Mouse (Mus musculus): ENCODE results near the gene Rgcc. TPM values are rescaled to one million over a fixed set of nuclear protein-coding genes. Genes with fewer than 3 reads are reported as not detected.
A peak's percentile ranks its signal among the peaks of the same experiment; 100 is the strongest.

Gene Rgcc
- polyA plus RNA-seq, 1 experiment from 2014 or later: 18.7 TPM

DNA sequence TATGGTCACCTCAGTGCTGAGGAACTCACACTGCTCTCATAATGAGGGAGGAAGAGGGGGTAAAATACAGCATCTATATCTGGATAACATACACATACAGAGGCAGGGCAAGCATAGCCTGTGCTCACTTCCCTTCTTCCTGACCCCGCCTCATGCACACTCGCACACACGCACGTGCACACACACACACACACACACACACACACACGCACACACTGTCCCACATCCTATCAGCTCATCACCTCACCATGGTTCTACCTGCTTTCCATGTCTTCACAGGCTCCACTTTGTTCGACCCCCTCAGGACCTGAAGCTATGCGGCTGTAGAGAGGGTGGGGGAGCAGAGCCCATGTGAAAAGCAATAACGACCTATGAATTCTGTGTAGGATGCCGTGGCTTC is 5.9 kb downstream of the Rgcc start:
- H3K36me3 ChIP-seq (ENCODE audit: control insufficient read depth, insufficient read depth, low read length): no peaks in the 10 kb centered on the region
- H3K4me3 ChIP-seq (ENCODE audit: low read depth, low read length): no peak overlapping the region
- no peak for ATAC-seq (ENCODE audit: low FRiP score)
- peaks cover 12% of the 10 kb centered on the region for H3K4me1 ChIP-seq (ENCODE audit: control insufficient read depth, insufficient read depth, low read length)
- peaks cover 12% of the 10 kb centered on the region for H3K27me3 ChIP-seq (ENCODE audit: control insufficient read depth, insufficient read depth, low read length)
- no peak overlapping the region for H3K9ac ChIP-seq (ENCODE audit: low read length)
- no peak overlapping the region for H3K27ac ChIP-seq (ENCODE audit: low read depth, low read length)
- H3K9me3 ChIP-seq (ENCODE audit: control insufficient read depth, low read length): no peaks in the 10 kb centered on the region
- DNase-seq (ENCODE audit: low spot score, missing footprints): peak; percentile 77
- H3K4me2 ChIP-seq: no peak overlapping the region
- 92% methylated on average over 9 of the region's 9 CpGs for WGBS

DNA sequence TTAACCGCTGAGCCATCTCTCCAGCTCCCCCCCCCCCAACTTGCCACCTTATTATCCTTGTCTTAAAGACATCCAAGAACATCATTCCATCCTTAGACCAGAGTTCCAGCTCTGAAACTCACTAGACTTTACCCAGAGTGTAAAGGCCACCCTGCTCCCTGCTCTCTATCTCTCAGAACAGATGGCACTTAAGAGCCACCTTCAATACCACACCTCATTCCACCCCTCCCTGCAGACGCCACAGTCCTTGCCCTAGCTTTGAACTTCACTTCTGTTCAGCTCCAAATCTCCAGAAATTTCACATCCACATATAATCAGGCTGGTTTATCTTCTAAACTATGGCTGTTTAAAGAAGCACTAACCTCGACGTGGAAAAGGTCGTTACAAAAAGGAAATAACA is 6.5 kb downstream of the Rgcc start:
- whole genome bisulfite sequencing: 78% methylated on average over 5 of the region's 5 CpGs
- Histone ChIP-seq H3K4me1 (ENCODE audit: control insufficient read depth, insufficient read depth, low read length) (peaks cover 14% of the 10 kb centered on the region), H3K36me3 (ENCODE audit: control insufficient read depth, insufficient read depth, low read length) (no peaks in the 10 kb centered on the region), H3K4me3 (ENCODE audit: low read depth, low read length) (no peak overlapping the region), H3K27ac (ENCODE audit: low read depth, low read length) (no peak overlapping the region), H3K9me3 (ENCODE audit: control insufficient read depth, low read length) (no peaks in the 10 kb centered on the region), H3K27me3 (ENCODE audit: control insufficient read depth, insufficient read depth, low read length) (peaks cover 6% of the 10 kb centered on the region), H3K9ac (ENCODE audit: low read length) (no peak overlapping the region), H3K4me2 (no peak overlapping the region)
- no peak for ATAC-seq (ENCODE audit: low FRiP score)
- no peak for DNase-seq (ENCODE audit: low spot score, missing footprints)

DNA sequence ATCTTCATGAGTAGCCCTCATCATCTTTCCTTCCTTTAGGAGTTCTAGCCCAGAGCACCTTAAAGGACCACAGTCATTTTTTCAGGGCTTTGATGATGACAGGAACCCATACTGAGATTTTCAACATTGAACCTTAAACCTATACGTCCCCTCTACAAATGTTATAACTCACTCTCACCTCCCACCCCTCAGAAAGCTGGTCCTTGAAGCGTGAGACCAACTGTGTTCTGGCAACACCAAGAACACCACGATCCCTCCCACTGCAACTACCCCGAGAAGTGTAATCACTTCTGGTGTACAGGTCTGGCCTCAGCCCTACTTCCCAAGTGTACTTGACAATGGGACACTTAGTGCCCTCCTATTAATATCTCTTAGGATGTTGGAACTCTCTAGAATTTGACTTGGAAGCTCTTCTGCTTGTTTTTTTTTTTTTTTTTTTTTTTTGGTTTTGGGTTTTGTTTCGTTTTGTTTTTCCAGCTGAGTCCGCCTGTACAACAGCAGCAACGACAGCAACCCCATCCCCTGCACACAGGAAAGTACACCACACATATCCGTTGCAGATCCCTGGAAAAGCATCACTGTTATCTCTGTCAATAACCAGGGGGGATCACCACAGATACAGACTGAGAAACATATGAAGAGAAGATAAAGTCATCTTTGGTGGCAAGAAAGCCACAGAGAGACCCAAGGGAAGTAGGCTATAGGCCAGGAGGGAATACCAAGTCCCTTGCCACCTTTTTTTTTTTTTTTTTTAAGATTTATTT is 7.2 kb downstream of the Rgcc start:
- Histone ChIP-seq H3K9ac (ENCODE audit: low read length) (no peak overlapping the region), H3K36me3 (ENCODE audit: control insufficient read depth, insufficient read depth, low read length) (no peaks in the 10 kb centered on the region), H3K27me3 (ENCODE audit: control insufficient read depth, insufficient read depth, low read length) (peaks cover 3% of the 10 kb centered on the region), H3K27ac (ENCODE audit: low read depth, low read length) (no peak overlapping the region), H3K9me3 (ENCODE audit: control insufficient read depth, low read length) (no peaks in the 10 kb centered on the region), H3K4me1 (ENCODE audit: control insufficient read depth, insufficient read depth, low read length) (peaks cover 18% of the 10 kb centered on the region), H3K4me3 (ENCODE audit: low read depth, low read length) (no peak overlapping the region), H3K4me2 (no peak overlapping the region)
- ATAC-seq (ENCODE audit: low FRiP score) (no peak), DNase-seq (ENCODE audit: low spot score, missing footprints) (no peak)
- WGBS: 80% methylated on average over 8 of the region's 8 CpGs

DNA sequence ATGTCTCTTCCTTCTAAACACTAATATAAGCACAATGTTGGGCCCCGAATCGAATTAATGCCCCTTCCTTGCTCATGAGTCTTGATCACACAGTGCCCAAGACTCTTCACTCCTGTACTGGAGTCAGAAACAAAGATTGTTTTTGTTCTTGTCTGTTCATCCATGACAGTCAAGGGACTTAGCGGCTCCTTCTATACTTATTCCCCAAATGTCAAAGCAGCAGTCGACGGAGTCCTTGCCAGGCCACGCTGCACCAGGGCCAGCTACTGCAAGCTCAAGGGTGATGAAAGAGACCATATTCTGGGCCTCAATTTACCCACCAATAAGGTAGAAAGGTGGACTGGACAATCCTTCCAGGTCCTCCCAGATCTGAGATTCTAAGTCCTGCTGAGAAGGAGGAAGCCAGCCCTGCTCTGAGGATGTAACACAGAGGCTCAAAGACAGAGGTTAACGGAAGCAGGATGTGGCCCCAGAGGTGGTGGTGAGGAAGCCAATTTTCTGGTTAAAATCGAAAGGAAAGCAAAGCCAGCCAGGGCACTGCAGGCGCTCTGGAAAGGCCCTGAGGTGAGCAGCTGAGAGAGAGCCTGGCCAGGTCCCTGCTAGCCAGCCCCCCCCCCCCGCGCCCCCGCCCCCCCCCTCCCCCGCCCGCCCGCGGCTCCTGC is 8.2 kb downstream of the Rgcc start:
- WGBS: 35% methylated on average over 9 of the region's 16 CpGs
- no peak overlapping the region for H3K4me3 ChIP-seq (ENCODE audit: low read depth, low read length)
- DNase-seq (ENCODE audit: low spot score, missing footprints) (peak; percentile 90), ATAC-seq (ENCODE audit: low FRiP score) (no peak)
- H3K4me1 ChIP-seq (ENCODE audit: control insufficient read depth, insufficient read depth, low read length): peaks cover 18% of the 10 kb centered on the region
- H3K9me3 ChIP-seq (ENCODE audit: control insufficient read depth, low read length): no peaks in the 10 kb centered on the region
- no peak overlapping the region for H3K4me2 ChIP-seq
- no peaks in the 10 kb centered on the region; the same call in none of the 2 replicates for H3K27me3 ChIP-seq (ENCODE audit: control insufficient read depth, insufficient read depth, low read length)
- no peak overlapping the region for H3K27ac ChIP-seq (ENCODE audit: low read depth, low read length)
- no peaks in the 10 kb centered on the region for H3K36me3 ChIP-seq (ENCODE audit: control insufficient read depth, insufficient read depth, low read length)
- no peak overlapping the region for H3K9ac ChIP-seq (ENCODE audit: low read length)

DNA sequence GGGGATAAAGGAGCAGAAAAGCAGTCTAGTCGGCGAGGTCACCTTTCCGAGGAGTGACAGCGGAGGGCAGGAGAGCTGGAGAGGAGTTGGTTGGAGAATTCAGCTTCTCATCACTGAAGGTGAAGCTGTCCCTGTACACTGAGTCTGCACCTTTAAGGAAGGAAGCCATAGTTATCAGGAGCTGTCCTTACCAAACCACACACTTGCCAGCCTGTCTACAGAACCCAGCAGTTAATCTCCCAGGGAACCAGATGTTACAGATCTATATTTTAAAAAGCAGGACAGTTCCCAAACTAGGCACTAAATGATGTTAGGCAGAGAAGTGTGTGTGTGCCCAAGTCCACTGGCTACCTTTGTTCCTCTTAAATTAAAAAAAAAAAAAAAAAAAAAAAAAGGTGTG is 9.8 kb downstream of the Rgcc start:
- H3K36me3 ChIP-seq (ENCODE audit: control insufficient read depth, insufficient read depth, low read length): no peaks in the 10 kb centered on the region
- no peak for ATAC-seq (ENCODE audit: low FRiP score)
- no peaks in the 10 kb centered on the region; the same call in none of the 2 replicates for H3K27me3 ChIP-seq (ENCODE audit: control insufficient read depth, insufficient read depth, low read length)
- H3K4me1 ChIP-seq (ENCODE audit: control insufficient read depth, insufficient read depth, low read length): peaks cover 18% of the 10 kb centered on the region
- no peak overlapping the region for H3K9ac ChIP-seq (ENCODE audit: low read length)
- WGBS: 70% methylated on average over 4 of the region's 4 CpGs
- H3K4me3 ChIP-seq (ENCODE audit: low read depth, low read length): no peak overlapping the region
- H3K27ac ChIP-seq (ENCODE audit: low read depth, low read length): no peak overlapping the region
- no peaks in the 10 kb centered on the region for H3K9me3 ChIP-seq (ENCODE audit: control insufficient read depth, low read length)
- no peak for DNase-seq (ENCODE audit: low spot score, missing footprints)
- H3K4me2 ChIP-seq: no peak overlapping the region

DNA sequence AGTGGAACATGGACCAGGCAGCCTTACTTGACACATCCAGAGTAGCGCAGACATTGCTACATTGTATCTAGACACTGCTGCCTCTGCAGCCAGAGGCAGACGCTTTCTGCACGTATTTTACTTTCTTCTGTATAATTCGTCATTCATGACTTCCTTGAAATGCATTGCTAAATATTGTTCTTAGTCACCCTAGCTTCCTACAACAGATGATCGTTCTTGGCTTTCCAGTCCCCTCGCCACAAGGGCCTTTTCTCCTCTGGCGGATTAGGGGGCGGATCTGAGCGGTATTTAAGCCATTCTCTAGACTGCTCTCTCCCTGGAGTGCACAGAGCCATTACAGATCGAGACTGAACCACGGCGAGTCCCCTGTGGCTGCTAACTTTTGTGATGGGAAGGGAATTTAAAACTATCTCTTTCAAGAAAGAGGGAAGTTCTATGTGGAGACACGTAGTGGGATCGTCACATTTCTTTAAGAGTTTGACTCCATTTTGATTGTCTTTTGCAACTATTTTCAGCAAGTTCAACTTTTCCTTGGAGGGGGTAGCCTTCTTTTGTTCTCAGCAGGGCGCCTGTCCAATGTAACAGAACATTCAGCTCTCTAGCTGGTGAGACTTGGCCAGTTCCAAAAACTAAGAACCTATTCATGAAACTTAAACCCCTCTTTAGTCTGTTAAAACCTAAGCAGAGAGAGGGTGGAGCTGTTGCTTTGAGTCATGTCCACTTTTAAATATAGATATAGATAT is 10.6 kb downstream of the Rgcc start:
- Histone ChIP-seq H3K27me3 (ENCODE audit: control insufficient read depth, insufficient read depth, low read length) (no peaks in the 10 kb centered on the region; the same call in none of the 2 replicates), H3K9ac (ENCODE audit: low read length) (no peak overlapping the region), H3K36me3 (ENCODE audit: control insufficient read depth, insufficient read depth, low read length) (no peaks in the 10 kb centered on the region), H3K4me2 (peak overlapping the region; percentile 24; the same call in 1 of the 2 replicates), H3K4me1 (ENCODE audit: control insufficient read depth, insufficient read depth, low read length) (peaks cover 18% of the 10 kb centered on the region), H3K9me3 (ENCODE audit: control insufficient read depth, low read length) (no peaks in the 10 kb centered on the region), H3K27ac (ENCODE audit: low read depth, low read length) (peak overlapping the region; percentile 45; the same call in 1 of the 2 replicates), H3K4me3 (ENCODE audit: low read depth, low read length) (no peak overlapping the region)
- DNase-seq (ENCODE audit: low spot score, missing footprints) (peak; percentile 91), ATAC-seq (ENCODE audit: low FRiP score) (peak; percentile 78)
- 13% methylated on average over 15 of the region's 15 CpGs for WGBS

DNA sequence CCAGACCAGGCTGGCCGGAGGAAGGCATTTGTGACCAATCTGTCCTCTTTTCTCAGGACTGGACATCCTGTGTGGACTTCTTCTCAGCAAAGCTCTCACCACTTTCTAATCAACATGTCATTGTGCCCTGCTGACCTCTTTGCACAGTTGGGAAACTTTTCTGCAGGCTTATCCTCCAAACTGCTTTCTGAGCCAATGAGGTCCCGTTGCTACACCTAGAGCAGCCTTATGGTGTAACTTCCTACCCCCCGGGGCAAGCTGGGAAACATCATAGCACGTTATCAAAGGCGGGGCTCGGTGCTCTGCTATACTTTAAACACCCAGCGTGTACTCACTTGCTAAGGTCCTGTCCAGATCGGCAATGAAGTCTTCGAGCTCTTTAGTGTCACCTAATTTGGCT is 11.5 kb downstream of the Rgcc start:
- Histone ChIP-seq H3K4me2 (no peak overlapping the region), H3K9ac (ENCODE audit: low read length) (no peak overlapping the region), H3K36me3 (ENCODE audit: control insufficient read depth, insufficient read depth, low read length) (no peaks in the 10 kb centered on the region), H3K27ac (ENCODE audit: low read depth, low read length) (no peak overlapping the region), H3K9me3 (ENCODE audit: control insufficient read depth, low read length) (no peaks in the 10 kb centered on the region), H3K4me1 (ENCODE audit: control insufficient read depth, insufficient read depth, low read length) (peaks cover 18% of the 10 kb centered on the region), H3K27me3 (ENCODE audit: control insufficient read depth, insufficient read depth, low read length) (no peaks in the 10 kb centered on the region; the same call in none of the 2 replicates), H3K4me3 (ENCODE audit: low read depth, low read length) (no peak overlapping the region)
- WGBS: 43% methylated on average over 9 of the region's 9 CpGs
- ATAC-seq (ENCODE audit: low FRiP score): peak; percentile 11; the same call in 1 of the 2 replicates
- DNase-seq (ENCODE audit: low spot score, missing footprints): no peak

DNA sequence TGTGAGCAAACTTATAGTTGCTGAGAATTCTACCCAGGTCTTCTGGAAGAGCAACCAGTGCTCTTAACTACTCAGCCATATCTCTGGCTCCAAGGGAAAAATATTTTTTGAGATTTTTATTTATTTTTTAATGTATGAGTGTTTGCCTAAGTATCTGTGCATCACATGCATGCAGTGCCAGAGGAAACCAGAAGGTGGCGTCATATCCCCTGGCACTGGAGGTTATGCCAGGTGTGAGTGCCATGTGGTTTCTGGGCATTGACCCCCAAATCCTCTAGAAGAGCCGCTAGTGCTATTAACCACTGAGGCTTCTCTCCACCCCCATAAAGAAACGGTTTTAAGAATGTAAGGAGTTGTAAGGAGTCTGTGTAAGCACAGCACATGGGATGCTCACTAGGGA is 13.2 kb downstream of the Rgcc start:
- Histone ChIP-seq H3K27me3 (ENCODE audit: control insufficient read depth, insufficient read depth, low read length) (no peaks in the 10 kb centered on the region; the same call in 1 of the 2 replicates), H3K27ac (ENCODE audit: low read depth, low read length) (no peak overlapping the region), H3K4me1 (ENCODE audit: control insufficient read depth, insufficient read depth, low read length) (peaks cover 15% of the 10 kb centered on the region), H3K36me3 (ENCODE audit: control insufficient read depth, insufficient read depth, low read length) (no peaks in the 10 kb centered on the region), H3K9me3 (ENCODE audit: control insufficient read depth, low read length) (no peaks in the 10 kb centered on the region), H3K9ac (ENCODE audit: low read length) (no peak overlapping the region), H3K4me3 (ENCODE audit: low read depth, low read length) (no peak overlapping the region), H3K4me2 (no peak overlapping the region)
- ATAC-seq (ENCODE audit: low FRiP score): no peak
- 64% methylated on average over 3 of the region's 3 CpGs for WGBS
- no peak for DNase-seq (ENCODE audit: low spot score, missing footprints)
